Mouse (Mus musculus): Measurements from ENCODE around the gene Nudt19. TPM values are rescaled to one million over a fixed set of nuclear protein-coding genes. Genes with fewer than 3 reads are reported as not detected.

Gene Nudt19
- 135 and 138 TPM in 2 replicates for polyA plus RNA-seq (2015; fragmentation: Nextera tagmentation; extraction: Ambion mirVana)

DNA sequence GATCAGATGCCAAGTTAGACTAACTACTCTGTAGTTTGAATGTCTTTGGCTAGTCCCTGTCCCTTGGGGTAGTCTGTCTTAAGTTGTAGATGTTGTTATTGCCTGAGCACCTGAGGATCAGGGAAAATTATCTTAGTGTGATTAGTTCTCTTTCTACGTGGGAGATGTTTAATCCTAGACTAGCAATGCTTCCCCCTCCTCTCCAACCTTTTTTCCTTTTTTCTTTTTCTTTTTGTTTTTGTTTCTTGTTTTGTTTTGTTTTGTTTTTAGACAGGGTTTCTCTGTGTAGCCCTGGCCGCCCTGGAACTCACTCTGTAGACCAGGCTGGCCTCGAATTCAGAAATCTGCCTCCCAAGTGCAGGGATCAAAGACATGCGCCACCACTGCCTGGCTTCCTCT, at the start of gene Nudt19:
Nudt19 (minus strand) TSS at position 100 of the 399 bp plus-strand sequence.
- DNase-seq (ENCODE audit: low spot score) (no peak), ATAC-seq (replicated peaks; ENCODE audit: low FRiP score, low read depth) (no peak)
- no peaks in the 10 kb centered on the region; the same call in 1 of the 2 replicates for H3K4me1 ChIP-seq (replicated peaks; ENCODE audit: insufficient read depth, low read length)
- peak within 1 kb of the TSS; percentile 100 for H3K27ac ChIP-seq
- H3K4me3 ChIP-seq (replicated peaks; ENCODE audit: low read depth, low read length) = peak within 1 kb of the TSS; percentile 77
- TF ChIP-seq CTCF (IDR thresholded peaks at IDR 0.05; ENCODE audit: low read depth) = no peak
- H3K9ac ChIP-seq (ENCODE audit: low read depth, low read length) = peak within 1 kb of the TSS; percentile 98
- H3K9me3 ChIP-seq (replicated peaks; ENCODE audit: low read length) = no peaks in the 10 kb centered on the region
- no peaks in the 10 kb centered on the region for H3K27me3 ChIP-seq (ENCODE audit: insufficient read depth, low read length)
- no peaks in the 10 kb centered on the region for H3K36me3 ChIP-seq (ENCODE audit: insufficient read depth, low read length)
- 68% methylated on average over 4 of the region's 4 CpGs for WGBS
- peak within 1 kb of the TSS; percentile 98 for H3K4me2 ChIP-seq (ENCODE audit: low read length)

DNA sequence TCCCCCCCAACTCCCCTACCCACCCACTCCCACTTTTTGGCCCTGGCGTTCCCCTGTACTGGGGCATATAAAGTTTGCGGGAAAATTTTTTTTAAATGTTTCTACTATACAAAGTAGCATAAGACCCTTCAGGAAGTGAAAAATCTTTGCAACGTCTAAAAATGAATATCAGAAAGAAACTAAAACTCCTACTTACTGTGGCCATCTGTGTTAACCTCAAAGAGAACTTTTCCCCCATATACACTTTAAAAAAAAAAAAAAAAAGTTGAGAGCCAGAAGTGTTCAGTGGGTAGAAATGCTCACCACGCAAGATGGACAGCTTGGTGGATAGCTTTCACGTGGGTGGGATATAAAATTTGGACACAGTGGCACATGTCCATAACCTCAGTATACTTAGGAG, 46.7 kb upstream of the Nudt19 start:
- peaks cover 20% of the 10 kb centered on the region; the same call in 1 of the 2 replicates for H3K36me3 ChIP-seq (ENCODE audit: insufficient read depth, low read length)
- WGBS = 97% methylated on average over 5 of the region's 5 CpGs

DNA sequence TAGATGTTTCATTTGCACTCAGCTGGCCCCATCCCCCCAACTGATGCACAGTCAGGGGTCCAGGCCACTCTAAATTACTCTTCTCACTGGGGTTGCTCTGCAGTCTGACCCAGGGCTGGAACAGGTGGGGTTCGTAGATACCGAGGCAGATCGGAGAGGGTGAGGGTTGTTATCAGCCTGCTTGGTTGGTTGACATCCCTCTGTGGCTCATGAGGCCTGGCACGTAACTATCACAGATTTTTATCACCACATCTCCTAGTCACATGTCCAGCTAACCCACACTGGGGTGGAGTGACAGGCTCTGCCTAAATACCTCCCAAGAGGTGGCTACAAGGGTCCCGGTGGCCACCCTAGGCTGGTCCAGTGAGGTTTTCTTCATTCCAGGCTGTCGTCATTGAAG, 45.0 kb upstream of the Nudt19 start:
- Histone ChIP-seq H3K36me3 (ENCODE audit: insufficient read depth, low read length) (peaks cover 18% of the 10 kb centered on the region), H3K4me2 (ENCODE audit: low read length) (no peak overlapping the region), H3K4me1 (replicated peaks; ENCODE audit: insufficient read depth, low read length) (no peaks in the 10 kb centered on the region), H3K9ac (ENCODE audit: low read depth, low read length) (no peak overlapping the region), H3K9me3 (replicated peaks; ENCODE audit: low read length) (no peaks in the 10 kb centered on the region), H3K27me3 (ENCODE audit: insufficient read depth, low read length) (no peaks in the 10 kb centered on the region), H3K4me3 (replicated peaks; ENCODE audit: low read depth, low read length) (no peak overlapping the region), H3K27ac (no peak overlapping the region)
- DNase-seq (ENCODE audit: low spot score) = no peak
- 85% methylated on average over 6 of the region's 6 CpGs for WGBS
- no peak for TF ChIP-seq CTCF (IDR thresholded peaks at IDR 0.05; ENCODE audit: low read depth)
- no peak for ATAC-seq (replicated peaks; ENCODE audit: low FRiP score, low read depth)

More for the DNA sequence above, 46.7 kb upstream of the Nudt19 start:
- TF ChIP-seq CTCF (IDR thresholded peaks at IDR 0.05; ENCODE audit: low read depth) = no peak
- DNase-seq (ENCODE audit: low spot score) (no peak), ATAC-seq (replicated peaks; ENCODE audit: low FRiP score, low read depth) (no peak)
- Histone ChIP-seq H3K9ac (ENCODE audit: low read depth, low read length) (no peak overlapping the region), H3K9me3 (replicated peaks; ENCODE audit: low read length) (no peaks in the 10 kb centered on the region), H3K4me3 (replicated peaks; ENCODE audit: low read depth, low read length) (no peak overlapping the region), H3K27ac (no peak overlapping the region), H3K27me3 (ENCODE audit: insufficient read depth, low read length) (no peaks in the 10 kb centered on the region), H3K4me2 (ENCODE audit: low read length) (no peak overlapping the region), H3K4me1 (replicated peaks; ENCODE audit: insufficient read depth, low read length) (no peaks in the 10 kb centered on the region)

DNA sequence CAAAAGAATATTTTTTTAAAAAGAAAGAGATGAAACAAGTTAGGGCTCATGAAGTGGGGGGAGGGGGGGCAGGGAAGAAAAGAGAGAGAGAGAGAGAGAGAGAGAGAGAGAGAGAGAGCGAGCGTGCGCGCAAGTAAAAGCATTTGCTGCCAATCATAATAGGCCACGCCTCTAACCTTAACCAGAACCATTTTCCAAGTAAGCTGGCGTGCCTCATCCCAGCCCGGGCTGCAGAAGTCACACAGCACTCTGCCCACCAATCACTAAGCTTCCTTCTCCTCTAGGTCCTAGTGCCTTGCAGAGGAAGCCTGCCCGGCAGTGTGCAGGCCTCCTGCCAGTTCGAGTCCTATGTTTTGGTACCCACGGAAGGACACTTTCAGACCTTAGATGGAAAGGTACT, 43.9 kb upstream of the Nudt19 start:
- no peak for TF ChIP-seq CTCF (IDR thresholded peaks at IDR 0.05; ENCODE audit: low read depth)
- WGBS = 91% methylated on average over 10 of the region's 10 CpGs

DNA sequence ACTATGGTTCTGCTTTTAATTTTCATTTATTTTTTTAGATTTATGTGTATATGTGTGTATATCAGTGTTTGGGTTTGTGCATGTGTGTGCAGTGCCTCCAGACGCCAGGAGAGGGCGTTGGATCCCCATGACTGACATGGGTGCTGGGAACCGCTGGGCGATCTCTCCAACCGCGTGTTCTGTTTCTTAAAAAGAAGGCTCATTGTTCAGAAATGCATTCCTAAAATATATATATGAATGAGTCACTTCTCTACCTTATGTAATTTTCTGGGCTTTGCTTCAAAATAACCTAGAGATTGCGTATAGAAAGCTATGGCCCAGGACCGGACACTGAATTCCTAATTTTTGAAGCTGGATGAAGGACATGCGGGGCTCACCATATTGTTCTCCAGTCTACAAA, 43.4 kb upstream of the Nudt19 start:
- H3K27ac ChIP-seq = no peak overlapping the region
- no peaks in the 10 kb centered on the region for H3K4me1 ChIP-seq (replicated peaks; ENCODE audit: insufficient read depth, low read length)
- no peak for TF ChIP-seq CTCF (IDR thresholded peaks at IDR 0.05; ENCODE audit: low read depth)
- WGBS = 96% methylated on average over 9 of the region's 9 CpGs
- no peaks in the 10 kb centered on the region for H3K27me3 ChIP-seq (ENCODE audit: insufficient read depth, low read length)
- H3K9me3 ChIP-seq (replicated peaks; ENCODE audit: low read length) = no peaks in the 10 kb centered on the region
- no peak overlapping the region for H3K4me3 ChIP-seq (replicated peaks; ENCODE audit: low read depth, low read length)
- no peak overlapping the region for H3K9ac ChIP-seq (ENCODE audit: low read depth, low read length)
- no peak overlapping the region for H3K4me2 ChIP-seq (ENCODE audit: low read length)
- DNase-seq (ENCODE audit: low spot score) = no peak
- ATAC-seq (replicated peaks; ENCODE audit: low FRiP score, low read depth) = no peak
- peaks cover 19% of the 10 kb centered on the region for H3K36me3 ChIP-seq (ENCODE audit: insufficient read depth, low read length)

More for the DNA sequence above, 43.9 kb upstream of the Nudt19 start:
- no peak for ATAC-seq (replicated peaks; ENCODE audit: low FRiP score, low read depth)
- Histone ChIP-seq H3K9me3 (replicated peaks; ENCODE audit: low read length) (no peaks in the 10 kb centered on the region), H3K36me3 (ENCODE audit: insufficient read depth, low read length) (peaks cover 19% of the 10 kb centered on the region), H3K27ac (no peak overlapping the region), H3K4me1 (replicated peaks; ENCODE audit: insufficient read depth, low read length) (no peaks in the 10 kb centered on the region), H3K4me3 (replicated peaks; ENCODE audit: low read depth, low read length) (no peak overlapping the region), H3K4me2 (ENCODE audit: low read length) (no peak overlapping the region), H3K27me3 (ENCODE audit: insufficient read depth, low read length) (no peaks in the 10 kb centered on the region), H3K9ac (ENCODE audit: low read depth, low read length) (no peak overlapping the region)
- DNase-seq (ENCODE audit: low spot score) = no peak

DNA sequence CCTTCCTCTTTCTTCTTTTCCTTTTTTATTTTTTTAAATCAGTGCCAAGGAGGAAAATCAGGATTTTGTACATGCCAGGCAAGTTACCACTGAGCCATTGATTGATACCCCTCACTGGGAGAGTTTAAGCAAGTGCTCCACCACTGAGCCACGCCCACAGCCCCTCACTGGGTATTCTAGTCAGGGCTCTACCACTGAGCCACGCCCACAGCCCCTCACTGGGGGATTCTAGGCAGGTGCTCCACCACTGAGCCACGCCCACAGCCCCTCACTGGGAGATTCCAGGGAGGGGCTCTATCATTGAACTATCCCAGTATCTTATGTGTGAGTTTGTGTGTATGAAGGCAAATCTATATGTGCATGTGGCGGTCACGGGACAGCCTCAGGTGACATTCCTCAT, 38.2 kb upstream of the Nudt19 start:
- 90% methylated on average over 5 of the region's 5 CpGs for WGBS
- peaks cover 11% of the 10 kb centered on the region; the same call in 1 of the 2 replicates for H3K36me3 ChIP-seq (ENCODE audit: insufficient read depth, low read length)
- no peak overlapping the region for H3K4me2 ChIP-seq (ENCODE audit: low read length)
- no peak for ATAC-seq (replicated peaks; ENCODE audit: low FRiP score, low read depth)
- no peaks in the 10 kb centered on the region for H3K9me3 ChIP-seq (replicated peaks; ENCODE audit: low read length)
- H3K4me1 ChIP-seq (replicated peaks; ENCODE audit: insufficient read depth, low read length) = no peaks in the 10 kb centered on the region
- no peak for TF ChIP-seq CTCF (IDR thresholded peaks at IDR 0.05; ENCODE audit: low read depth)
- no peak overlapping the region for H3K4me3 ChIP-seq (replicated peaks; ENCODE audit: low read depth, low read length)
- H3K27ac ChIP-seq = no peak overlapping the region
- H3K27me3 ChIP-seq (ENCODE audit: insufficient read depth, low read length) = no peaks in the 10 kb centered on the region
- no peak overlapping the region for H3K9ac ChIP-seq (ENCODE audit: low read depth, low read length)
- DNase-seq (ENCODE audit: low spot score) = no peak

DNA sequence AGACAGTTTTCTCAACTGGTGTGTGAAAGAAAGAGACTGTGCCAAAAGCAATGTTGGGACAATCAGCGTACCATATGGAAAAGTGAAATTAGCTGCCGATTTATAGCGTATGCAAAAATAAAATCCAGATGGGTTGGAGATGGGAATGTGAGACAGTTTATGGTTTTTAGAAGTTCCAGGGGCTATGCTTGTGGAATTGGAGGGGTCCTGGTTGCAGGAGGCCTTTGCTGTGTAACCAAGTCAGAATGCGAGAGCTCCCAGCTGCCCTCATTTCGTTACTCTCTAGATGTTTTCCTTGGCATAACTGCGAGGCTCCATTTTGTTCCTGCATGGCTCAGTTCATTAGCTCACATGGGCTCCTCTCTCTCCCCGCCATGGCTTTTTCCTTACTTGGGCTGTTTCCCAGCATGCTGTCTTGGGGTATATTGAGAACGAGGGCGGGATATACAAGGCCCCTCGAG, 34.7 kb upstream of the Nudt19 start:
- 81% methylated on average over 10 of the region's 10 CpGs for WGBS
- Histone ChIP-seq H3K4me1 (replicated peaks; ENCODE audit: insufficient read depth, low read length) (no peaks in the 10 kb centered on the region), H3K27me3 (ENCODE audit: insufficient read depth, low read length) (no peaks in the 10 kb centered on the region), H3K27ac (no peak overlapping the region), H3K4me3 (replicated peaks; ENCODE audit: low read depth, low read length) (no peak overlapping the region), H3K4me2 (ENCODE audit: low read length) (no peak overlapping the region), H3K36me3 (ENCODE audit: insufficient read depth, low read length) (0 out of 2 replicates have a peak, but pooled peaks cover 6% of the 10 kb centered on the region), H3K9ac (ENCODE audit: low read depth, low read length) (no peak overlapping the region), H3K9me3 (replicated peaks; ENCODE audit: low read length) (no peaks in the 10 kb centered on the region)
- no peak for TF ChIP-seq CTCF (IDR thresholded peaks at IDR 0.05; ENCODE audit: low read depth)
- ATAC-seq (replicated peaks; ENCODE audit: low FRiP score, low read depth) = no peak
- DNase-seq (ENCODE audit: low spot score) = peak; percentile 60
